Mouse (Mus musculus): ENCODE measurements around the gene Glrx5. TPM values are rescaled to one million over a fixed set of nuclear protein-coding genes. Genes with fewer than 3 reads are reported as not detected.

The Glrx5 gene
- polyA plus RNA-seq (2012): 218 and 245 TPM in 2 replicates

DNA sequence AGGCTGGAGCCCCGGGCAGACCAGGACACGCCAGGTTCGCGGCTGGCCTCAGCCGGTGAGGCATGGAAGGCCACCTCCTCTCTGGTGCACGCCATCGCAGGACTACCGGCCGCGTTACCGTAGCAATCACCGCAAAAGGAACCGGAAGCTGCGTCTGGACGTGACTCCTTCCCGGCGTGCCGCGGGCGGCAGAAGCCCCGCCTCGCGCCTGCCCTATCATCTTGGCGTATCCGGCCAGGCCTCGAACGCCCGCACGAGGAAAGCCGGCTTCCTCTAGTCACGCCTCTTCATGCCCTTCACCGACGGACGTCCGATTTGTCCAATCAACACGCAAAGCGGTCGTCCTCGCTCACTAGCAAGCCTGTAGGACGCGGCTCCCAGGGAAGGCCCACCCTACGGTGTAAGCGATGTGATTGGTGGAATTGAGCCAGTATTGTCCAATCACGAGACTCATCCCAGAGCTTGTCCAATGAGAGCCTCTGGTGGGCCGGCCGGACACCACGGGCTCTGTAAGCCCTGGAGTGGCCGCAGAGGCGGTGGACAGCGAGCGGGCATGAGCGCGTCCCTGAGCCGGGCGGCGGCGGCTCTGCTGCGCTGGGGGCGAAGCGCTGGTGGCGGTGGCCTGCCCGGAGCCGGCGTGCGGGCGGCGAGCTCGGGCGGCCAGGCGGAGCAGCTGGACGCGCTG lies at the start of gene Glrx5:
Gene Glrx5 (plus strand): TSS at position 542 of the 685 bp plus-strand sequence.
- Histone ChIP-seq H3K4me3 (replicated peaks) (peak within 1 kb of the TSS; percentile 79), H3K27me3 (ENCODE audit: control insufficient read depth) (no peaks in the 10 kb centered on the region), H3K36me3 (ENCODE audit: control insufficient read depth) (peaks cover 79% of the 10 kb centered on the region), H3K4me1 (ENCODE audit: control insufficient read depth) (peaks cover 78% of the 10 kb centered on the region), H3K9me3 (ENCODE audit: control insufficient read depth, low read length) (no peaks in the 10 kb centered on the region)
- TF ChIP-seq GATA1 (IDR thresholded peaks at IDR 0.05; ENCODE audit: low read length) (no peak), TAL1 (IDR thresholded peaks at IDR 0.05; ENCODE audit: low read length) (no peak)

DNA sequence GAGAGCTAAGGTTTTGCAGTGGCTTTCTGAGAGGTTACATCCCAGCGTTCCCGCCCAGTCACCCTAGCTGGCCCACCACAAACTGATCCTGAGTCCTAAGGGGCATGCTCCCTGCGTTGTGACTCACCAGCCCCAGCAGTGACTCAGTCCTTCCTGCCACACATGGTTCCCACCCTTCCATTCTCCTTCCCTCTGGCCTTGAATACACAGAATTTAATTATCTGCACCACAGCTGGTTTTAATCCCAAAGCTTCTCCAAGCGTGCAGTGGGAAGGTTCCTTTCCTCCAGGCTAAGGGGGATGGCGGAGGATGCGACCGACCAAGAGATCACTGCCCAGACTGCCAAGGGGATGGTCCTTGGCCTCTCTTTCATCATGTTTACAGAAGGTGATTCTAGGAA lies 49.0 kb upstream of the Glrx5 start:
- Histone ChIP-seq H3K36me3 (ENCODE audit: control insufficient read depth) (peaks cover 36% of the 10 kb centered on the region), H3K4me1 (ENCODE audit: control insufficient read depth) (peaks cover 32% of the 10 kb centered on the region), H3K27me3 (ENCODE audit: control insufficient read depth) (no peaks in the 10 kb centered on the region), H3K9me3 (ENCODE audit: control insufficient read depth, low read length) (peaks cover 16% of the 10 kb centered on the region), H3K4me3 (replicated peaks) (no peak overlapping the region)
- TF ChIP-seq GATA1 (IDR thresholded peaks at IDR 0.05; ENCODE audit: low read length) (no peak), TAL1 (IDR thresholded peaks at IDR 0.05; ENCODE audit: low read length) (no peak)

GRCm38 (mm10) chr12:104985088-104985487 lies 47.4 kb upstream of the Glrx5 start:
- no peaks in the 10 kb centered on the region for H3K27me3 ChIP-seq (ENCODE audit: control insufficient read depth)
- no peak overlapping the region for H3K4me3 ChIP-seq (replicated peaks)
- H3K36me3 ChIP-seq (ENCODE audit: control insufficient read depth): peaks cover 28% of the 10 kb centered on the region
- TF ChIP-seq GATA1 (IDR thresholded peaks at IDR 0.05; ENCODE audit: low read length) (no peak), TAL1 (IDR thresholded peaks at IDR 0.05; ENCODE audit: low read length) (no peak)
- peaks cover 5% of the 10 kb centered on the region; the same call in 1 of the 2 replicates for H3K9me3 ChIP-seq (ENCODE audit: control insufficient read depth, low read length)
- H3K4me1 ChIP-seq (ENCODE audit: control insufficient read depth): peaks cover 36% of the 10 kb centered on the region

DNA sequence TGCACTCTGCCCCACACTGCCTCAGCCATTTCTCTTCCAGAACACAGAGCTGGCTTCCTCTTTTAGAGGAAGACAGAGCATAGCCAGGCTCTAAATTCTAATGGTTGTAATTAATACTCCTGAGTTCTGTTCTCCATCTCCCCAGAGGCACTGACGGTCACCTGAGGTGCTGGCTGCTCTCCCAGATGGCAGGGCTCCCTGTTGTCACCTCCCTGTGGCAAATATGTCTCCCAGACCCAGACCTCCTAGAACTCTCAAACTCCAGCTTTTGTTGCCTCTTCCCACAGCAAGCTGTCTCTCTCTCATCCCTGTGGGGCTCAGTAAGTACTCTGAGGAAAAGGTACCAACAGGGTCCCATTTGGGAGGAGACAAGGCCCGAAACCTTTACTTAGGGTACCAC lies 46.5 kb upstream of the Glrx5 start:
- Histone ChIP-seq H3K9me3 (ENCODE audit: control insufficient read depth, low read length) (peaks cover 5% of the 10 kb centered on the region; the same call in 1 of the 2 replicates), H3K36me3 (ENCODE audit: control insufficient read depth) (peaks cover 35% of the 10 kb centered on the region), H3K27me3 (ENCODE audit: control insufficient read depth) (no peaks in the 10 kb centered on the region), H3K4me3 (replicated peaks) (no peak overlapping the region), H3K4me1 (ENCODE audit: control insufficient read depth) (peaks cover 44% of the 10 kb centered on the region)
- TF ChIP-seq GATA1 (IDR thresholded peaks at IDR 0.05; ENCODE audit: low read length) (no peak), TAL1 (IDR thresholded peaks at IDR 0.05; ENCODE audit: low read length) (no peak)

DNA sequence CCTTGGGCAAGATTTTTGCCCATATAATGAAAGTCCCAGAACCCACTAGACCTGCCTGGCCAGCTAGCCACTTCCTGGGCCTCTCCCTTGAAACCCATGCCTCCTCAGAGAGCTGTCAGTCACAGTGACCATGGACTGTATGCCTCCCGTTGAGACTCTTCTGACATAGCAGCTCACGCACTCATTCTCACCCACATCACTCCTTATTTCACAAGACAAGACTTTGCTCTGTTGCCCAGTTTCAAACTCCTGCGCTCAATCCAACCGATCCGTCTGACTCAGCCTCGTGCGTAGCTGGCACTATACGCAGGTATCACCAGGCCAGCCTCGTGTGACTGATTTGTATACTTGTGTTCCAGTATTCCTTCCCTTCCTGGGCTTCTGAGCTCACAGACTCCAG lies 45.7 kb upstream of the Glrx5 start:
- peaks cover 45% of the 10 kb centered on the region for H3K4me1 ChIP-seq (ENCODE audit: control insufficient read depth)
- peaks cover 36% of the 10 kb centered on the region for H3K36me3 ChIP-seq (ENCODE audit: control insufficient read depth)
- H3K4me3 ChIP-seq (replicated peaks): no peak overlapping the region
- peaks cover 2% of the 10 kb centered on the region; the same call in 1 of the 2 replicates for H3K9me3 ChIP-seq (ENCODE audit: control insufficient read depth, low read length)
- TF ChIP-seq GATA1 (IDR thresholded peaks at IDR 0.05; ENCODE audit: low read length) (no peak), TAL1 (IDR thresholded peaks at IDR 0.05; ENCODE audit: low read length) (no peak)
- H3K27me3 ChIP-seq (ENCODE audit: control insufficient read depth): no peaks in the 10 kb centered on the region

DNA sequence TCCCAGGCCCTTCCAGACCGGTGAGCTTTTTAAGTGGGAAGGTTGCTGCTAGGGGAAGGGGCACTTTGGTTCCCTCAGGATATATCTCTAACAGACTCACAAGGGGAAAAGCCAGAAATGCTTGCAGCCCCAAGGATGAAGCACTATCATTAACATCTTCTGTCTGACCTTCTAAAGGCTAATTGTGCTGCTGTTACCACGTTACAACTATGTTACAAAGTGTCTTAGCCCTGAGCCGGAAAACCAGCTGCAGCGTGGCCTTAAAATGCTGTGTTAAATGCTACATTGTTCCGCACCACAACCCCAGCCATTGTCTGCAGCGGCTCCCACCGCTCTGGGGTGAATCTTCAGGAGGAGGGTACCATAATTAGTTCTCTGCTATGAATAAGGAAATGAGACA lies 44.6 kb upstream of the Glrx5 start:
- no peak for TF ChIP-seq GATA1 (IDR thresholded peaks at IDR 0.05; ENCODE audit: low read length)
- TF ChIP-seq TAL1 (IDR thresholded peaks at IDR 0.05; ENCODE audit: low read length): no peak
- Histone ChIP-seq H3K9me3 (ENCODE audit: control insufficient read depth, low read length) (no peaks in the 10 kb centered on the region), H3K36me3 (ENCODE audit: control insufficient read depth) (peaks cover 34% of the 10 kb centered on the region), H3K4me3 (replicated peaks) (no peak overlapping the region), H3K27me3 (ENCODE audit: control insufficient read depth) (no peaks in the 10 kb centered on the region), H3K4me1 (ENCODE audit: control insufficient read depth) (peaks cover 54% of the 10 kb centered on the region)

GRCm38 (mm10) chr12:104990741-104991454 lies 41.6 kb upstream of the Glrx5 start:
- H3K27me3 ChIP-seq (ENCODE audit: control insufficient read depth): no peaks in the 10 kb centered on the region
- H3K36me3 ChIP-seq (ENCODE audit: control insufficient read depth): peaks cover 22% of the 10 kb centered on the region
- H3K9me3 ChIP-seq (ENCODE audit: control insufficient read depth, low read length): no peaks in the 10 kb centered on the region
- H3K4me3 ChIP-seq (replicated peaks): no peak overlapping the region
- TF ChIP-seq GATA1 (IDR thresholded peaks at IDR 0.05; ENCODE audit: low read length) (no peak), TAL1 (IDR thresholded peaks at IDR 0.05; ENCODE audit: low read length) (no peak)
- peaks cover 52% of the 10 kb centered on the region for H3K4me1 ChIP-seq (ENCODE audit: control insufficient read depth)

DNA sequence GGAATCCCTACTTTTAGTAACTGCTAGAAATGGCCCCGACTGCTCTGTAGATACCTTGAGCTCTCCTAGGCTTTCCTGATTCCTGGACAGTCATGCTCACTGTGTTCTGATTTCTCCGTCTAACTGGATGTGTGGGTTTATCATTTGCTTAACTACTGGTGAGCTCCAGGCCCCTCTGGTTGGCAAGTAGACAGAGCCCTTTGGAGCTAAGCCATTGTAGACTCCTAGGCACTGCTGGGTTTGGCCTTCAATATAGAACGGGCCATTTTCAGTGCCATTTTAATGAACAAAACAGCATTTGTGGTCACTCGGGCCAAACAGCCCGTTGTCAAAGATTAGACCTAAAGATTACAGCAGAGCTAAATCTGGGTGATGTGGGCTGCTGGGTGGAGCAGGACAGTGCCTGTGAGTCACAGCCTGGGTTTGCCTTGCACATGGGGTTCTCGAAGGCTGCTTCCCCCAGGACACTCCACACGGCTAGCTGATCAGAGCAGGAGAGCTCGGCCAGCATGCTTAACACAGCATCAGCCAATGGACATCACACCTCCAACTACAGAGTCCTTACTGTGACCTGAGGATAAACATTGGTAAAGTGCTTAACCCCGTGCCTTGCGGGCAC lies 40.3 kb upstream of the Glrx5 start:
- Histone ChIP-seq H3K36me3 (ENCODE audit: control insufficient read depth) (peaks cover 26% of the 10 kb centered on the region), H3K27me3 (ENCODE audit: control insufficient read depth) (no peaks in the 10 kb centered on the region), H3K4me3 (replicated peaks) (no peak overlapping the region), H3K9me3 (ENCODE audit: control insufficient read depth, low read length) (peaks cover 3% of the 10 kb centered on the region), H3K4me1 (ENCODE audit: control insufficient read depth) (peaks cover 57% of the 10 kb centered on the region)
- TF ChIP-seq GATA1 (IDR thresholded peaks at IDR 0.05; ENCODE audit: low read length): no peak
- TF ChIP-seq TAL1 (IDR thresholded peaks at IDR 0.05; ENCODE audit: low read length): no peak

GRCm38 (mm10) chr12:104992838-104993237 lies 39.6 kb upstream of the Glrx5 start:
- peaks cover 63% of the 10 kb centered on the region for H3K4me1 ChIP-seq (ENCODE audit: control insufficient read depth)

More at GRCm38 (mm10) chr12:104992838-104993237, 39.6 kb upstream of the Glrx5 start:
- TF ChIP-seq GATA1 (IDR thresholded peaks at IDR 0.05; ENCODE audit: low read length) (no peak), TAL1 (IDR thresholded peaks at IDR 0.05; ENCODE audit: low read length) (no peak)
- H3K27me3 ChIP-seq (ENCODE audit: control insufficient read depth): no peaks in the 10 kb centered on the region
- no peak overlapping the region for H3K4me3 ChIP-seq (replicated peaks)
- H3K36me3 ChIP-seq (ENCODE audit: control insufficient read depth): peaks cover 28% of the 10 kb centered on the region
- H3K9me3 ChIP-seq (ENCODE audit: control insufficient read depth, low read length): peaks cover 3% of the 10 kb centered on the region
